Mouse (Mus musculus) C2C12 (cell line): ENCODE measurements around the gene Gm17651.

ENCODE experiments used
- CEBPB ChIP-seq: IDR thresholded peaks from one replicate; pipeline ENCODE4 v1.6.1; 2011; ENCODE audit warnings: low read depth, mild to moderate bottlenecking, control low read depth, moderate library complexity
- CTCF ChIP-seq: IDR thresholded peaks from one replicate; pipeline ENCODE4 v1.5.1; 2011; ENCODE audit not compliant: control insufficient read depth, insufficient read depth, insufficient read length
- MYOD1 ChIP-seq: IDR thresholded peaks from one replicate; pipeline ENCODE4 v1.6.1; 2011; ENCODE audit warnings: low read depth; ENCODE audit not compliant: control insufficient read depth, insufficient read length
- USF1 ChIP-seq: IDR thresholded peaks from one replicate; pipeline ENCODE4 v1.6.1; 2011; ENCODE audit warnings: low read depth, mild to moderate bottlenecking, control low read depth, moderate library complexity

GRCm38 (mm10) chr3:97702448-97703080 lies 28.1 kb upstream of the Gm17651 start:
- TF ChIP-seq MYOD1 (no peak), CTCF (no peak), CEBPB (no peak), USF1 (no peak)
